Mouse (Mus musculus): ENCODE results near the gene Majin. TPM values are rescaled to one million over a fixed set of nuclear protein-coding genes. Genes with fewer than 3 reads are reported as not detected.
A peak's percentile ranks its signal among the peaks of the same experiment; 100 is the strongest.

Majin gene
- polyA plus RNA-seq, 1 experiment from 2014 or later, result not detected

- H3K9me3 ChIP-seq (replicated peaks; ENCODE audit: control insufficient read depth, low read length), result no peaks in the 10 kb centered on the region
- H3K4me1 ChIP-seq (ENCODE audit: control insufficient read depth, insufficient read depth, low read length), result no peaks in the 10 kb centered on the region
- 0 out of 2 replicates have a peak, but pooled peaks cover 3% of the 10 kb centered on the region for H3K27me3 ChIP-seq (ENCODE audit: control insufficient read depth, insufficient read depth, low read length)
- H3K27ac ChIP-seq (ENCODE audit: low read depth, low read length), result no peak overlapping the region
- peaks cover 33% of the 10 kb centered on the region for H3K36me3 ChIP-seq (ENCODE audit: control insufficient read depth, insufficient read depth, low read length)
- H3K9ac ChIP-seq (ENCODE audit: low read depth, low read length), result no peak overlapping the region
- WGBS (ENCODE audit: insufficient replicate concordance), result 85% methylated on average over 8 of the region's 8 CpGs
- H3K4me3 ChIP-seq (ENCODE audit: low read depth, low read length), result no peak overlapping the region
- H3K4me2 ChIP-seq, result no peak overlapping the region
- ATAC-seq (replicated peaks; ENCODE audit: insufficient number of reproducible peaks, low FRiP score, low TSS enrichment), result no peak
Measured at GRCm38 (mm10) chr19:6262839-6263433, 78.7 kb downstream of the Majin start.

GRCm38 (mm10) chr19:6264200-6264599 is 80.0 kb downstream of the Majin start:
- Histone ChIP-seq H3K4me3 (ENCODE audit: low read depth, low read length) (no peak overlapping the region), H3K27ac (ENCODE audit: low read depth, low read length) (no peak overlapping the region), H3K4me1 (ENCODE audit: control insufficient read depth, insufficient read depth, low read length) (no peaks in the 10 kb centered on the region), H3K4me2 (no peak overlapping the region), H3K27me3 (ENCODE audit: control insufficient read depth, insufficient read depth, low read length) (0 out of 2 replicates have a peak, but pooled peaks cover 3% of the 10 kb centered on the region), H3K9me3 (replicated peaks; ENCODE audit: control insufficient read depth, low read length) (no peaks in the 10 kb centered on the region), H3K36me3 (ENCODE audit: control insufficient read depth, insufficient read depth, low read length) (peaks cover 22% of the 10 kb centered on the region), H3K9ac (ENCODE audit: low read depth, low read length) (peak overlapping the region; percentile 10; the same call in 1 of the 2 replicates)
- 68% methylated on average over 9 of the region's 9 CpGs for WGBS (ENCODE audit: insufficient replicate concordance)
- ATAC-seq (replicated peaks; ENCODE audit: insufficient number of reproducible peaks, low FRiP score, low TSS enrichment), result no peak

DNA sequence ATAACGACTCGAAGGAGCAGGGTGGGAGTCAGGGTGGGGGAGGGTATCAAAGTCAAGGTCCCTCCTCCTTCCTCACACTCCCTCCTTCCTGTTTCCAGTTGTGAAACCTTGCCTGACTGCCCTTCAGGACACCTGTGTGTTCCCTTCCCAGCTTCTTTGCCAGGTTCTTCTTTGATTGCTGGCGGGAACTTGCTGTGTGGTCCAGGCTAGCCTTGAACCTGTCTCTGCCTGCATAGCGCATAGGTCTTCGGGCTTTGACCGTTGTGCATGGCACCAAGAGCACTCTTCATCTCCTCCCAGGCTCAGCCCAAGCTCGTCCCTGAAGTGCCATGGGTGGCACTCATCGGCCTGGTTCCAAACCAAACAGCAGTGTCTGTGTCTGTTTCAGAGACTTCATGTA is 80.8 kb downstream of the Majin start:
- Histone ChIP-seq H3K27ac (ENCODE audit: low read depth, low read length) (no peak overlapping the region), H3K9me3 (replicated peaks; ENCODE audit: control insufficient read depth, low read length) (no peaks in the 10 kb centered on the region), H3K36me3 (ENCODE audit: control insufficient read depth, insufficient read depth, low read length) (peaks cover 18% of the 10 kb centered on the region), H3K27me3 (ENCODE audit: control insufficient read depth, insufficient read depth, low read length) (0 out of 2 replicates have a peak, but pooled peaks cover 3% of the 10 kb centered on the region), H3K4me3 (ENCODE audit: low read depth, low read length) (no peak overlapping the region), H3K4me1 (ENCODE audit: control insufficient read depth, insufficient read depth, low read length) (no peaks in the 10 kb centered on the region), H3K9ac (ENCODE audit: low read depth, low read length) (no peak overlapping the region), H3K4me2 (no peak overlapping the region)
- no peak for ATAC-seq (replicated peaks; ENCODE audit: insufficient number of reproducible peaks, low FRiP score, low TSS enrichment)
- WGBS (ENCODE audit: insufficient replicate concordance), result 82% methylated on average over 8 of the region's 8 CpGs

- Histone ChIP-seq H3K36me3 (ENCODE audit: control insufficient read depth, insufficient read depth, low read length) (peaks cover 10% of the 10 kb centered on the region), H3K9ac (ENCODE audit: low read depth, low read length) (no peak overlapping the region), H3K4me3 (ENCODE audit: low read depth, low read length) (no peak overlapping the region), H3K4me2 (no peak overlapping the region), H3K9me3 (replicated peaks; ENCODE audit: control insufficient read depth, low read length) (no peaks in the 10 kb centered on the region), H3K27ac (ENCODE audit: low read depth, low read length) (no peak overlapping the region), H3K4me1 (ENCODE audit: control insufficient read depth, insufficient read depth, low read length) (no peaks in the 10 kb centered on the region), H3K27me3 (ENCODE audit: control insufficient read depth, insufficient read depth, low read length) (0 out of 2 replicates have a peak, but pooled peaks cover 3% of the 10 kb centered on the region)
- WGBS (ENCODE audit: insufficient replicate concordance), result 57% methylated on average over 6 of the region's 6 CpGs
- no peak for ATAC-seq (replicated peaks; ENCODE audit: insufficient number of reproducible peaks, low FRiP score, low TSS enrichment)
Measured at GRCm38 (mm10) chr19:6265727-6266182, 81.6 kb downstream of the Majin start.

DNA sequence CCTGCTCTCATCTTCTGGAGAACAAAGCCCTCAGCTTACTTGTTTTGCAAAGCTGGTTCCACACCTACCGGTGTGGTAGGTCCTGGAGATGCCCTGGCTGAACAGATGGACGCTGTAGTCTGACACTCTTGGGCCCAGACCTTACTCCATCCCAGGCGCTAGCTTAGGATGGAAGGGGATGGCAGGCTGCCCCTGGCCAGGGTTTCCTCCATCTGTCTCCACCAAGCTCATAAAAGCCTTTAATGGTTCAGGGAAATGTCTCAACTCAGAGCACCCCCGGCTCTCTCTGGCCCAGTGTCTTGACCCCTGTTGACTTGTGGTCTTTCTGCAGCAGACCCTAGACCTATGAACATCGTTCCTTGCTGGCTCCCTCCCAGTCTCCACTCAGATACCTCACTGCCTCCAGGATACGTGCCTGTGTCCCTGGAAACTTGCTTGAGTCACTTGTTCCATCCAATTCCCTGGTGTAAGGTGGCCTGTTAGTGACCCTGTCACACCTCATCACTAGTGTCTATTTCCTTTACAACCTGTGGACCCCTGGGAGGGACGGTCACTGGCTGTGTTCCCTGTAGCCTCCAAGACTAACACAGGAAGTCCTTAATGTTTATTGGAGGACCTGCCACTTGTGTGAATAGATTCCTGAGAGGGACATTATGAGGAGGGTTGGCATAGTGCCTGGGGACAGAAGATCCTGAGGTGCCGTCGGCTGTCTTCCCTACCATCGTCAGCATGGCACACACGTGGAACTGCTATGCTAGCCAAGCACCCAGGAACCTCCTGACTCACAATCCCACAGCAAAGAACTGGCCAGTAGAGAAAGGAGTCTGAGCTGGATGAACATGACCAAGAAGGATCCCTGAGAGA is 83.3 kb downstream of the Majin start:
- Histone ChIP-seq H3K27ac (ENCODE audit: low read depth, low read length) (no peak overlapping the region), H3K36me3 (ENCODE audit: control insufficient read depth, insufficient read depth, low read length) (no peaks in the 10 kb centered on the region), H3K9me3 (replicated peaks; ENCODE audit: control insufficient read depth, low read length) (no peaks in the 10 kb centered on the region), H3K4me1 (ENCODE audit: control insufficient read depth, insufficient read depth, low read length) (no peaks in the 10 kb centered on the region), H3K4me2 (no peak overlapping the region), H3K9ac (ENCODE audit: low read depth, low read length) (no peak overlapping the region), H3K4me3 (ENCODE audit: low read depth, low read length) (no peak overlapping the region), H3K27me3 (ENCODE audit: control insufficient read depth, insufficient read depth, low read length) (0 out of 2 replicates have a peak, but pooled peaks cover 3% of the 10 kb centered on the region)
- no peak for ATAC-seq (replicated peaks; ENCODE audit: insufficient number of reproducible peaks, low FRiP score, low TSS enrichment)
- 59% methylated on average over 11 of the region's 11 CpGs for WGBS (ENCODE audit: insufficient replicate concordance)

- Histone ChIP-seq H3K9me3 (replicated peaks; ENCODE audit: control insufficient read depth, low read length) (no peaks in the 10 kb centered on the region), H3K27ac (ENCODE audit: low read depth, low read length) (no peak overlapping the region), H3K36me3 (ENCODE audit: control insufficient read depth, insufficient read depth, low read length) (no peaks in the 10 kb centered on the region), H3K9ac (ENCODE audit: low read depth, low read length) (no peak overlapping the region), H3K4me3 (ENCODE audit: low read depth, low read length) (no peak overlapping the region), H3K27me3 (ENCODE audit: control insufficient read depth, insufficient read depth, low read length) (0 out of 2 replicates have a peak, but pooled peaks cover 3% of the 10 kb centered on the region), H3K4me2 (no peak overlapping the region), H3K4me1 (ENCODE audit: control insufficient read depth, insufficient read depth, low read length) (no peaks in the 10 kb centered on the region)
- no peak; the same call in 1 of the 2 replicates for ATAC-seq (replicated peaks; ENCODE audit: insufficient number of reproducible peaks, low FRiP score, low TSS enrichment)
- 13% methylated on average over 8 of the region's 8 CpGs for WGBS (ENCODE audit: insufficient replicate concordance)
Measured at GRCm38 (mm10) chr19:6268170-6268528, 84.0 kb downstream of the Majin start.

- no peaks in the 10 kb centered on the region for H3K9me3 ChIP-seq (replicated peaks; ENCODE audit: control insufficient read depth, low read length)
- 78% methylated on average over 7 of the region's 7 CpGs for whole genome bisulfite sequencing (ENCODE audit: insufficient replicate concordance)
- no peak for ATAC-seq (replicated peaks; ENCODE audit: insufficient number of reproducible peaks, low FRiP score, low TSS enrichment)
- H3K9ac ChIP-seq (ENCODE audit: low read depth, low read length), result no peak overlapping the region
- no peak overlapping the region for H3K4me2 ChIP-seq
- H3K27me3 ChIP-seq (ENCODE audit: control insufficient read depth, insufficient read depth, low read length), result 0 out of 2 replicates have a peak, but pooled peaks cover 3% of the 10 kb centered on the region
- no peak overlapping the region for H3K4me3 ChIP-seq (ENCODE audit: low read depth, low read length)
- no peak overlapping the region for H3K27ac ChIP-seq (ENCODE audit: low read depth, low read length)
- no peaks in the 10 kb centered on the region for H3K4me1 ChIP-seq (ENCODE audit: control insufficient read depth, insufficient read depth, low read length)
- H3K36me3 ChIP-seq (ENCODE audit: control insufficient read depth, insufficient read depth, low read length), result no peaks in the 10 kb centered on the region
Measured at GRCm38 (mm10) chr19:6268670-6269132, 84.5 kb downstream of the Majin start.

DNA sequence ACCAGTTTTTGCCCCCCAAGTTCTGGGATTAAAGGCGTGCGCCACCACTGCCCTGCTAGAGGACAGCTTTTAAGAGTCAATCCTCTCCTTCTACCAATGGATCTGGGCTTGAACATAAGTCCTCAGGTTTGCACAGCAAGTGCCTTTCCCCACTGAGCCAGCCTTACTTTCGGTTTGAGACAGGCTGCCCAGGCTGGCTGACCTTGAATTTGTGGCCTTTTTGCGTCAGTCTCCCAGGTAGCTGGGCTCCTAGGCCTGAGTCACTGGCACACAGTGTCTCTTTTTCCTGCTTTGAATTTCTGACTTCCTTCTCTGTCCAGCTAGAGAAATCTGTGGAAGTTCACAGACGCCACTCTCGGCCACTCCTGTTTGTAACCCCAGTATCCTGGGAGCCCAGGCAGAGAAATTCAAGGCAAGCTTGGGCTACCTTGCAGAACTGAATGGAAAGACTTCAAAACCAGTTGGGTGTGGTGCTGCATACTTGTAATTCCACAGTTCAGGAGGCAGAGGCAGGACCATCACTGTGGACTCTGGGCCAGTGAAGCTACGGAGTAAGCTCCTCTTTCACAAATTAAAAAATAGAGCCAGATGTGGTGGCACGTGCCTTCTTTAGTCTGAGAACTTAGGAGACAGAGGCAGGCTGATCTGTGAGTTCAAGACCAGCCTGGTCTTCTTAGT is 85.7 kb downstream of the Majin start:
- no peak overlapping the region for H3K4me2 ChIP-seq
- H3K27me3 ChIP-seq (ENCODE audit: control insufficient read depth, insufficient read depth, low read length), result 0 out of 2 replicates have a peak, but pooled peaks cover 3% of the 10 kb centered on the region
- no peak for ATAC-seq (replicated peaks; ENCODE audit: insufficient number of reproducible peaks, low FRiP score, low TSS enrichment)
- H3K27ac ChIP-seq (ENCODE audit: low read depth, low read length), result no peak overlapping the region
- no peaks in the 10 kb centered on the region for H3K9me3 ChIP-seq (replicated peaks; ENCODE audit: control insufficient read depth, low read length)
- WGBS (ENCODE audit: insufficient replicate concordance), result 86% methylated on average over 8 of the region's 8 CpGs
- no peak overlapping the region for H3K4me3 ChIP-seq (ENCODE audit: low read depth, low read length)
- no peak overlapping the region for H3K9ac ChIP-seq (ENCODE audit: low read depth, low read length)
- H3K36me3 ChIP-seq (ENCODE audit: control insufficient read depth, insufficient read depth, low read length), result no peaks in the 10 kb centered on the region
- no peaks in the 10 kb centered on the region for H3K4me1 ChIP-seq (ENCODE audit: control insufficient read depth, insufficient read depth, low read length)
